Mouse (Mus musculus) heart, postnatal 10 days (tissue): ENCODE measurements around the gene Slc27a4. TPM values are rescaled to one million over a fixed set of nuclear protein-coding genes. Genes with fewer than 3 reads are reported as not detected.

ENCODE experiments used
- DNase-seq, 2 experiments: peaks; one replicate each; pipeline ENCODE4 v3.0.0; 2021
- intact Hi-C: fragments of 180-260 bp; cut with DNase I; formaldehyde crosslinking; loops from one replicate; pipeline ENCODE4 v1.15.1; 2025
- microRNA-seq, 2 experiments: library from miRNA; unstranded; fragments of <30 nt; microRNA quantifications; one replicate each; pipeline ENCODE4 v1.2.0; 2022
- total RNA-seq, 2 experiments: library from RNA; stranded (reverse); gene quantifications; 2 replicates each; pipeline ENCODE4 v1.2.3; 2021

The Slc27a4 gene
- total RNA-seq, 2 experiments from 2014 or later: 21.4 to 22.4 TPM

DNA sequence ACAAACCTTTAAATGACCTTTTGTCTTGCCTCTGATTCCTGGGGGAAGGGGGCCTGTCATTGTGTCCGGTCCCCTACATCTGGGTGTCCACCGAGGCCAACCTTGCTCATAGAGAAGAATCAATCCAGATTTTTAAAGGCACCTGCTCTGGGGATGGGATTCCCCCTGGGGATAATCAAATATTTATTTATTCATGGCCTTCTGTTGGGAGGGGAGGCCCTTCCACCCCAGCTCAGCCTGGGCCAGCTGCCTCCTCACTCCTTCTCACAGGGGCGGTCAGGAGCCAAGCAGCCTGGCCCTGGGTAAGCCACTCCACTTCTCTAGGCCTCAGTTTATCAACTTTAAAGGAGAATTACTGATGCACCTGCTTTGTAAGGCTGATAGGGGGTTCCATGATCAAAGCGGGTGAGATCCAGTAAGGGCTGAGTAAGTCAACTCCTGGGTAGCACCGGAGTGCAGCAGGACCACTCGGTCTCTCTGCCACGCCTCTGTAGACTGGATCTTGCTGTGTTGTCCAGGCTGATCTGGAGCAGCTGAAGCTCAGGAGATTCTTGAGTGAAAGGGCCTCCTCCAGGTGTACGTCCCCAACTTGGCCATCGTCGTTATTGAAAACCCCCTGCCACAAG is 53.3 kb downstream of the Slc27a4 start:
- DNase-seq: no peak
- intact Hi-C loops: no loop called here

GRCm38 (mm10) chr2:29856451-29857260 is 54.2 kb downstream of the Slc27a4 start:
- DNase-seq: no peak
- intact Hi-C loops: no loop called here

DNA sequence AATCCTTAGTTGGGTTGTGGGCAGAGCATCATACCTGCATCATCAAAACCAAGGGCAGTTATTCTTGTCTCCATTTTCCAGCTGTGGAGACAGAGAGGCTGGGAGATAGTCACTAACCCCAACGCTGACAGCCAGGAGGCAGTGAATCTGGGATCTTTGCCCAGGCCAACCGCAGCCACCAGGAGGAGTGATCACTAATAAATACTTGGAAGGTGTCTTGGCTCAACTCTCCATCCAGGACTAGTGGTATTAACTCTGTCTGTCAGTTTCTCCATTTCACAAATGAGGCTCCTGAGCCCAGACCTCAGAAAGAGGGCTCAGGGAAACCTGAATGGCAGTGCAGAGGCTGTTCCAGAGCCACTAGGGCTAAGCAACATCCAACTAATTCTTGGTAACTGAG is 54.9 kb downstream of the Slc27a4 start:
- intact Hi-C loops: no loop called here
- no peak for DNase-seq

DNA sequence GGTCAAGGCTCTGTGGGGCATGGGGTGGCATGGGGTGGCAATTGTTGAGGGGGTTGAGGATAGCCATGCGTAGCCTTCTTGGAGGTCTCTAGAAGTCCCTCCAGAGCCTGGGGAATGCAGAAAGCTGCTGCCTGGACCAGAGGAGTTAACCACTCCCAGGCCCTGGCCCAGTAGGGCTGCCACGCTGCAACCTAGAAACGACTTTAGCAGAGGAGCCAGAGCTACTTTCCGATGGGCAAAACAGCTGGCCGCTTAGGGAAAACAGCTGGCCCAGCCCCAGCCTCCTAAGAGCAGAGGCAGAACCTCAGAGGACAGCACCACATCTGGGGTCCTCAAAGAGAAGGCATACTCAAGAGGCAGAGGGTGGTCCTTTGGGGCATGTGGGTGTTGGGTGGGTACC is 55.5 kb downstream of the Slc27a4 start:
- no peak for DNase-seq

GRCm38 (mm10) chr2:29858748-29859473 is 56.5 kb downstream of the Slc27a4 start:
- peak; percentile 38 to 67 for DNase-seq

More for the DNA sequence above, 55.5 kb downstream of the Slc27a4 start:
- intact Hi-C loops: loop anchor here (2.0 kb wide), 1 partner anchor 93 kb away; no protein-coding TSS in a partner anchor

GRCm38 (mm10) chr2:29865125-29865524 is 62.7 kb downstream of the Slc27a4 start:
- intact Hi-C loops: no loop called here

More at GRCm38 (mm10) chr2:29858748-29859473, 56.5 kb downstream of the Slc27a4 start:
- intact Hi-C loops: loop anchor here (1.0 to 2.0 kb wide), 2 partner anchors 42 to 94 kb away; no protein-coding TSS in a partner anchor

More at GRCm38 (mm10) chr2:29865125-29865524, 62.7 kb downstream of the Slc27a4 start:
- DNase-seq: no peak

Small RNA genes within 50 kb of the gene (microRNA-seq; reads per million reads assigned to microRNA genes)
- gene Mir219a-2 (0 reads per million in 2 experiments), gene Mir219b (0 reads per million in 2 experiments)

Other genes with a start within 250 kb of the Slc27a4 start
- gene Rapgef1, start 182.9 kb upstream of the Slc27a4 start, total RNA-seq: 100 to 1,000 TPM in 1 of 2 experiments, 10 to 100 TPM in 1; 92.7 to 102 TPM
- not detected for gene Gm13420, start 50.9 kb upstream of the Slc27a4 start, total RNA-seq
- gene Gm13547, start 43.3 kb upstream of the Slc27a4 start, total RNA-seq: not detected
- gene Coq4, start 15.1 kb upstream of the Slc27a4 start, total RNA-seq: 10 to 100 TPM; 14.3 to 17.5 TPM
- 10 to 100 TPM; 37.2 to 37.4 TPM for gene Trub2, start 14.1 kb upstream of the Slc27a4 start, total RNA-seq
- 10 to 100 TPM; 36.5 to 40.4 TPM for gene Urm1, start 17.4 kb downstream of the Slc27a4 start, total RNA-seq
- 10 to 100 TPM; 13.0 to 13.9 TPM for gene Cercam, start 66.5 kb downstream of the Slc27a4 start, total RNA-seq
- 10 to 100 TPM; 30.5 to 33.8 TPM for gene Odf2, start 86.6 kb downstream of the Slc27a4 start, total RNA-seq
- gene Gle1, start 132.8 kb downstream of the Slc27a4 start, total RNA-seq: 10 to 100 TPM; 26.0 to 26.2 TPM
- gene Sptan1, start 162.9 kb downstream of the Slc27a4 start, total RNA-seq: 100 to 1,000 TPM; 334 to 351 TPM
- gene Wdr34, start 246.2 kb downstream of the Slc27a4 start, total RNA-seq: 10 to 100 TPM in 1 of 2 experiments, 1 to 10 TPM in 1; 9.1 to 11.6 TPM